8 mouse cellular contexts compared by ENCODE assay signal in the genomic region with DNA sequence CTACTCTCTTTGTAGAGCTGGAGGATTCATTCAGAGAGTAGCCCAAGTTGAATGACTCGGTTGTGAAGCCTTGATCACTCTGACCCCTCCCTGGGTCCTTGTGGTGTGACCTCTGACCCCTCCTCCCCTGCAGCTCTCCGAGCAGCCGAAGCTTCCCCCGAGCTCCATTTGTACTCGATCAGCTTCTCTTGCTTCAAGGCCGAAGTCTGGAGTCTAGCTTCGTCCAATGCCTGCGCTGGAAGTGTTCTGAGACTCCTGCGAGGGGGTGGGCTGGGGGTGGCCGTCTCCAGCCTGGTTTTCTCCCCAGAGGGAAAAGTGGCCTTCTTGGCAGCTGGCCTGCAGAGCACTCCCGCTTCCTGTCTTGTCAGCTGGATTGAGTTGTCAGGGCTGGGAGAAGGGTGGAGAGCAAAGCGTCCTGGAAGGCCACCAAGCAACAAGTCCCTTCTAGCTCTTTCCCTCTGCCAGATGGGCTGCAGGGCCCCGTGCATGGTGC. TPM values are rescaled to one million over a fixed set of nuclear protein-coding genes. Genes with fewer than 3 reads are reported as not detected.
DNase-seq lines count a peak whose midpoint lies in the region; ATAC-seq and TF ChIP-seq lines count a peak whose summit lies in the region.

A gene (minus strand): TSS at position 180 of the 493 bp plus-strand sequence.

- TF ChIP-seq CTCF in left cerebral cortex, adult 2 months (IDR thresholded peaks at IDR 0.05) = no peak
- TF ChIP-seq CTCF in small intestine, adult 2 months (IDR thresholded peaks at IDR 0.05; ENCODE audit: extremely low read depth, insufficient read length, insufficient replicate concordance, low read depth, low read length) = no peak

- 0 out of 2 replicates have a peak, but pooled peaks have one; percentile 50 for ATAC-seq in embryonic facial prominence, embryonic 13.5 days (ENCODE audit: insufficient number of reproducible peaks, insufficient read depth, low FRiP score, low TSS enrichment, low read depth)
- ATAC-seq in erythroid progenitor cell, adult 5-6 weeks (replicated peaks; ENCODE audit: low FRiP score, poor library complexity, severe bottlenecking) = no peak

- H3K27ac ChIP-seq in left cerebral cortex, adult 2 months = 0 out of 2 replicates have a peak within 1 kb of the TSS, but pooled peaks have one; percentile 8
- peak within 1 kb of the TSS; percentile 39; the same call in 1 of the 2 replicates for H3K27ac ChIP-seq in embryonic facial prominence, embryonic 13.5 days
- H3K27ac ChIP-seq in small intestine, adult 2 months (ENCODE audit: insufficient read depth, low read depth, low read length) = no peak within 1 kb of the TSS

- 3% methylated on average over 13 of the region's 13 CpGs for WGBS in embryonic facial prominence, embryonic 13.5 days
- 8% methylated on average over 13 of the region's 13 CpGs for WGBS in small intestine, adult 2 months

- TF ChIP-seq POLR2A in small intestine, adult 2 months (IDR thresholded peaks at IDR 0.05; ENCODE audit: low read depth, low read length) = no peak

- no peak within 1 kb of the TSS for H3K4me3 ChIP-seq in left cerebral cortex, adult 2 months
- H3K4me3 ChIP-seq in embryonic facial prominence, embryonic 13.5 days = peak within 1 kb of the TSS; percentile 4; the same call in 1 of the 2 replicates
- peak within 1 kb of the TSS; percentile 20; the same call in 1 of the 2 replicates for H3K4me3 ChIP-seq in small intestine, adult 2 months (ENCODE audit: low read depth, low read length)

- peak within 1 kb of the TSS; percentile 40 for H3K4me2 ChIP-seq in embryonic facial prominence, embryonic 13.5 days

- intact Hi-C loops in left cerebral cortex, adult 2 months (cut with DNase I) = no loop called here
- intact Hi-C loops in heart, postnatal 10 days (cut with DNase I) = loop anchor here (1.0 to 2.0 kb wide), 2 partner anchors 31 to 210 kb away; no protein-coding TSS in a partner anchor

- peaks cover 21% of the 10 kb centered on the region for H3K27me3 ChIP-seq in embryonic facial prominence, embryonic 13.5 days
- H3K27me3 ChIP-seq in small intestine, adult 2 months (ENCODE audit: control insufficient read depth, insufficient read depth, low read length) = peaks cover 11% of the 10 kb centered on the region

- DNase-seq in left cerebral cortex, adult 2 months (ENCODE audit: extremely low spot score in 1 of 2, low spot score in 2 of 2) = peak in 1 of 2 experiments; percentile 26
- no peak for DNase-seq in left cerebral cortex, adult 9 months (ENCODE audit: low spot score in 2 of 2)
- DNase-seq in heart, postnatal 10 days = peak; percentile 88
- peak; percentile 91 for DNase-seq in kidney, postnatal 14 days
- peak; percentile 63 for DNase-seq in mesoderm, embryonic 11.5 days (ENCODE audit: low read depth, low spot score)

- H3K4me1 ChIP-seq in embryonic facial prominence, embryonic 13.5 days = peaks cover 23% of the 10 kb centered on the region
- H3K4me1 ChIP-seq in small intestine, adult 2 months (ENCODE audit: control insufficient read depth, insufficient read depth, insufficient read length, low read length) = peaks cover 8% of the 10 kb centered on the region

- no peaks in the 10 kb centered on the region for H3K9me3 ChIP-seq in embryonic facial prominence, embryonic 13.5 days

- no peaks in the 10 kb centered on the region for H3K36me3 ChIP-seq in embryonic facial prominence, embryonic 13.5 days
- H3K36me3 ChIP-seq in small intestine, adult 2 months (ENCODE audit: control insufficient read depth, insufficient read depth, low read length) = no peaks in the 10 kb centered on the region

- peak within 1 kb of the TSS; percentile 23; the same call in 1 of the 2 replicates for H3K9ac ChIP-seq in embryonic facial prominence, embryonic 13.5 days

RNA-seq across cellular contexts. Expression of the gene that starts here (rescaled TPM):
- total RNA-seq in left cerebral cortex, adult 2 months (2021) = under 1 TPM; 0.16 to 0.65 TPM
- polyA plus RNA-seq in embryonic facial prominence, embryonic 13.5 days (2015; fragmentation: Nextera tagmentation; extraction: Ambion mirVana) = 2.0 and 2.1 TPM in 2 replicates
- total RNA-seq in heart, postnatal 10 days (2021) = under 1 TPM; 0.20 to 0.26 TPM
- 0.55 and 1.2 TPM in 2 replicates for polyA plus RNA-seq in small intestine, adult 2 months (2012; rRNA removed)
- not detected in 2 replicates for total RNA-seq in erythroid progenitor cell, adult 5-6 weeks (2015; ENCODE audit: low replicate concordance)
- not detected in 2 replicates for total RNA-seq in erythroid progenitor cell, adult 5-6 weeks (2017; ENCODE audit: low replicate concordance)

Comparison
In these comparisons a context has a peak if more than half of its experiments do, and no peak if none do; other contexts are left out.
1. Peak in DNase-seq in heart, postnatal 10 days; RNA of the gene not detected or under 1 TPM.
2. DNase-seq: peak in kidney, postnatal 14 days (single experiment) and mesoderm, embryonic 11.5 days (single experiment); none in left cerebral cortex, adult 9 months (0 of 2).